Mouse (Mus musculus): ENCODE measurements around the gene Brd3.
"Not testable (repeated sequence)": the region's sequence is repeated elsewhere in the genome, so short reads cannot be mapped to it uniquely, and the experiment has no call there.

Gene Brd3

GRCm38 (mm10) chr2:27507562-27507961, at the start of gene Brd3:
TSS of gene Brd3 (minus strand) at chr2:27507662.
- DNase-seq (ENCODE audit: low spot score in 2 of 2) = no peak

- no peak for DNase-seq (ENCODE audit: low spot score in 2 of 2)
Observed at GRCm38 (mm10) chr2:27556921-27557320, 49.5 kb upstream of the Brd3 start.

GRCm38 (mm10) chr2:27554308-27554707, 46.8 kb upstream of the Brd3 start:
- no peak for DNase-seq (ENCODE audit: low spot score in 2 of 2)

- peak; percentile 13 to 31 for DNase-seq (ENCODE audit: low spot score in 2 of 2)
Observed at GRCm38 (mm10) chr2:27552620-27553287, 45.3 kb upstream of the Brd3 start.

GRCm38 (mm10) chr2:27548664-27549369, 41.4 kb upstream of the Brd3 start:
- DNase-seq (ENCODE audit: low spot score in 2 of 2) = no peak

GRCm38 (mm10) chr2:27547986-27548385, 40.5 kb upstream of the Brd3 start:
- no peak for DNase-seq (ENCODE audit: low spot score in 2 of 2)

GRCm38 (mm10) chr2:27547326-27547725, 39.9 kb upstream of the Brd3 start:
- no peak for DNase-seq (ENCODE audit: low spot score in 2 of 2)

GRCm38 (mm10) chr2:27546041-27546440, 38.6 kb upstream of the Brd3 start:
- DNase-seq (ENCODE audit: low spot score in 2 of 2) = not testable (repeated sequence)

- not testable (repeated sequence) for DNase-seq (ENCODE audit: low spot score in 2 of 2)
Observed at GRCm38 (mm10) chr2:27545517-27545916, 38.1 kb upstream of the Brd3 start.

- no peak for DNase-seq (ENCODE audit: low spot score in 2 of 2)
Observed at GRCm38 (mm10) chr2:27544613-27545012, 37.2 kb upstream of the Brd3 start.

GRCm38 (mm10) chr2:27541225-27541624, 33.8 kb upstream of the Brd3 start:
- DNase-seq (ENCODE audit: low spot score in 2 of 2) = no peak

- no peak for DNase-seq (ENCODE audit: low spot score in 2 of 2)
Observed at GRCm38 (mm10) chr2:27540515-27540836, 33.0 kb upstream of the Brd3 start.

GRCm38 (mm10) chr2:27539772-27540514, 32.5 kb upstream of the Brd3 start:
- DNase-seq (ENCODE audit: low spot score in 2 of 2) = peak; percentile 91 to 92

- no peak for DNase-seq (ENCODE audit: low spot score in 2 of 2)
Observed at GRCm38 (mm10) chr2:27539336-27539735, 31.9 kb upstream of the Brd3 start.

GRCm38 (mm10) chr2:27538455-27539330, 31.2 kb upstream of the Brd3 start:
- DNase-seq (ENCODE audit: low spot score in 2 of 2) = not testable (repeated sequence)

- no peak for DNase-seq (ENCODE audit: low spot score in 2 of 2)
Observed at GRCm38 (mm10) chr2:27518283-27518682, 10.8 kb upstream of the Brd3 start.

- no peak for DNase-seq (ENCODE audit: low spot score in 2 of 2)
Observed at GRCm38 (mm10) chr2:27516289-27516688, 8.8 kb upstream of the Brd3 start.

GRCm38 (mm10) chr2:27515341-27516166, 8.1 kb upstream of the Brd3 start:
- DNase-seq (ENCODE audit: low spot score in 2 of 2) = peak in 1 of 2 experiments; percentile 9

- DNase-seq (ENCODE audit: low spot score in 2 of 2) = peak; percentile 95 to 96
Observed at GRCm38 (mm10) chr2:27514639-27515328, 7.3 kb upstream of the Brd3 start, which contains the start of gene Wdr5. TSS of gene Wdr5 (plus strand) at chr2:27515157.

GRCm38 (mm10) chr2:27513861-27514260, 6.4 kb upstream of the Brd3 start:
- no peak for DNase-seq (ENCODE audit: low spot score in 2 of 2)

All from natural killer cell, adult 2 months (primary cell).